Mouse (Mus musculus) olfactory bulb, adult 2 months (tissue): ENCODE measurements around the gene Scaf11. TPM values are rescaled to one million over a fixed set of nuclear protein-coding genes. Genes with fewer than 3 reads are reported as not detected.
"Not testable (repeated sequence)": the region's sequence is repeated elsewhere in the genome, so short reads cannot be mapped to it uniquely, and the experiment has no call there.

Experiments used
- H3K27ac ChIP-seq: fragments of 200-500 bp; 2 replicates; pipeline ENCODE4 v1.5.1; 2012; ENCODE audit warnings: low read depth, low read length; ENCODE audit not compliant: insufficient read depth
- H3K4me1 ChIP-seq: fragments of 200-500 bp; 2 replicates; pipeline ENCODE4 v1.6.1; 2012; ENCODE audit warnings: low read length; ENCODE audit not compliant: control insufficient read depth, insufficient read depth
- H3K4me3 ChIP-seq: fragments of 200-500 bp; 2 replicates; pipeline ENCODE4 v1.5.1; 2012; ENCODE audit warnings: mild to moderate bottlenecking, low read depth, low read length, moderate library complexity; ENCODE audit not compliant: insufficient read depth
- CTCF ChIP-seq: fragments of 200-500 bp; IDR thresholded peaks from 2 replicates; pipeline ENCODE4 v1.5.1; 2012; ENCODE audit warnings: low read depth, mild to moderate bottlenecking, low read length, moderate library complexity; ENCODE audit not compliant: insufficient read depth
- POLR2A ChIP-seq: fragments of 200-500 bp; IDR thresholded peaks from 2 replicates; pipeline ENCODE4 v1.6.1; 2012; ENCODE audit warnings: mild to moderate bottlenecking, low read depth, low read length, moderate library complexity; ENCODE audit not compliant: insufficient read depth
- WGBS: fragments of 180-500 bp; shearing (Covaris S2); methylation state at CpG from one replicate; pipeline ENCODE4 v1.1.7; 2018; 5-methylcytosine and 5-hydroxymethylcytosine counted together
- polyA plus RNA-seq: library from polyadenylated mRNA; stranded (reverse); fragments of >200 nt; gene quantifications from 2 replicates; pipeline ENCODE4 v1.2.4, GENCODE M21; 2012; ENCODE audit warnings: low replicate concordance; ENCODE audit not compliant: missing spikeins, insufficient read depth, insufficient read length

The Scaf11 gene
- not detected in 2 replicates for polyA plus RNA-seq

GRCm38 (mm10) chr15:96460730-96461540 is at the start of gene Scaf11:
TSS of gene Scaf11 (minus strand) at chr15:96460843.
- Histone ChIP-seq H3K4me1 (peaks cover 2% of the 10 kb centered on the region; the same call in 1 of the 2 replicates), H3K4me3 (peak within 1 kb of the TSS; percentile 66), H3K27ac (peak within 1 kb of the TSS; percentile 54)
- TF ChIP-seq POLR2A: peak; percentile 49
- 0 out of 2 replicates have a peak, but pooled peaks have one; percentile 53 for TF ChIP-seq CTCF
- under 1% methylated on average over 88 of the region's 96 CpGs for WGBS

- WGBS: 35% methylated on average over 18 of the region's 18 CpGs
- TF ChIP-seq POLR2A (no peak), CTCF (no peak)
- H3K4me3 ChIP-seq: no peak overlapping the region
- H3K4me1 ChIP-seq: peaks cover 2% of the 10 kb centered on the region; the same call in 1 of the 2 replicates
- H3K27ac ChIP-seq: no peak overlapping the region
These were observed 46.6 kb upstream of the Scaf11 start for GRCm38 (mm10) chr15:96507097-96507840.

GRCm38 (mm10) chr15:96497646-96498045 is 37.0 kb upstream of the Scaf11 start:
- Histone ChIP-seq H3K27ac (no peak overlapping the region), H3K4me3 (no peak overlapping the region), H3K4me1 (peaks cover 2% of the 10 kb centered on the region; the same call in 1 of the 2 replicates)
- TF ChIP-seq CTCF (no peak), POLR2A (no peak)
- 91% methylated on average over 7 of the region's 7 CpGs for WGBS

GRCm38 (mm10) chr15:96494279-96494678 is 33.6 kb upstream of the Scaf11 start:
- no peak overlapping the region for H3K4me3 ChIP-seq
- TF ChIP-seq CTCF: no peak
- no peak for TF ChIP-seq POLR2A
- WGBS: 93% methylated on average over 6 of the region's 6 CpGs
- H3K27ac ChIP-seq: no peak overlapping the region
- peaks cover 5% of the 10 kb centered on the region; the same call in 1 of the 2 replicates for H3K4me1 ChIP-seq

- Histone ChIP-seq H3K4me3 (no peak overlapping the region), H3K4me1 (peaks cover 9% of the 10 kb centered on the region), H3K27ac (no peak overlapping the region)
- 88% methylated on average over 5 of the region's 5 CpGs for WGBS
- TF ChIP-seq CTCF (no peak), POLR2A (no peak)
These were observed 32.9 kb upstream of the Scaf11 start for GRCm38 (mm10) chr15:96493573-96493972.

GRCm38 (mm10) chr15:96492919-96493318 is 32.3 kb upstream of the Scaf11 start:
- H3K27ac ChIP-seq, H3K4me3 ChIP-seq: not testable (repeated sequence)
- 97% methylated on average over 4 of the region's 4 CpGs for WGBS
- peaks cover 12% of the 10 kb centered on the region for H3K4me1 ChIP-seq

- TF ChIP-seq POLR2A (no peak), CTCF (no peak)
- WGBS: 34% methylated on average over 13 of the region's 13 CpGs
These were observed 31.4 kb upstream of the Scaf11 start for GRCm38 (mm10) chr15:96491861-96492641.

GRCm38 (mm10) chr15:96491421-96491820 is 30.8 kb upstream of the Scaf11 start:
- Histone ChIP-seq H3K4me1 (peaks cover 16% of the 10 kb centered on the region), H3K27ac (no peak overlapping the region), H3K4me3 (no peak overlapping the region)
- no peak for TF ChIP-seq POLR2A
- no peak for TF ChIP-seq CTCF
- 56% methylated on average over 3 of the region's 3 CpGs for WGBS

More at GRCm38 (mm10) chr15:96491861-96492641, 31.4 kb upstream of the Scaf11 start:
- Histone ChIP-seq H3K4me3 (no peak overlapping the region), H3K4me1 (peaks cover 16% of the 10 kb centered on the region), H3K27ac (no peak overlapping the region)
